Mouse (Mus musculus) embryonic fibroblast, embryonic 13.5 days (primary cell): ENCODE results near the gene Synpo2.

ENCODE experiments used
- CTCF ChIP-seq: IDR thresholded peaks from 2 replicates; pipeline ENCODE4 v1.5.1; 2011; ENCODE audit warnings: mild to moderate bottlenecking, control low read depth, low read length, moderate library complexity, borderline replicate concordance; ENCODE audit not compliant: insufficient read depth
- POLR2A ChIP-seq: IDR thresholded peaks from 2 replicates; pipeline ENCODE4 v1.6.1; 2011; ENCODE audit warnings: low read depth, mild to moderate bottlenecking, control low read depth, low read length, moderate library complexity

- TF ChIP-seq CTCF (no peak), POLR2A (no peak)
Measured at GRCm38 (mm10) chr3:123208891-123209290, 27.1 kb downstream of the Synpo2 start.
